Mouse (Mus musculus) ES-Bruce4 (cell line): ENCODE measurements around the gene Tmem121.

ENCODE experiments used
- CTCF ChIP-seq: IDR thresholded peaks from one replicate; pipeline ENCODE4 v1.8.1; 2011; ENCODE audit warnings: low read depth, low read length
- EP300 ChIP-seq: IDR thresholded peaks from 2 replicates; pipeline ENCODE4 v1.6.1; 2011; ENCODE audit warnings: low read depth, low read length; ENCODE audit not compliant: insufficient read depth
- POLR2A ChIP-seq: IDR thresholded peaks from one replicate; pipeline ENCODE4 v1.8.1; 2011; ENCODE audit warnings: low read length; ENCODE audit not compliant: insufficient read depth

- TF ChIP-seq POLR2A (no peak), CTCF (peak; percentile 91), EP300 (no peak)
These were observed 34.1 kb downstream of the Tmem121 start for GRCm38 (mm10) chr12:113219867-113220266.
